Mouse (Mus musculus) R1 (cell line): ENCODE data around the gene Serpine1.
"Not testable (repeated sequence)": the region's sequence is repeated elsewhere in the genome, so short reads cannot be mapped to it uniquely, and the experiment has no call there.

Source experiments
- DNase-seq: peaks from one replicate; pipeline ENCODE4 v3.0.0-alpha.2; 2018; ENCODE audit warnings: low read depth, low spot score

Gene Serpine1

DNA sequence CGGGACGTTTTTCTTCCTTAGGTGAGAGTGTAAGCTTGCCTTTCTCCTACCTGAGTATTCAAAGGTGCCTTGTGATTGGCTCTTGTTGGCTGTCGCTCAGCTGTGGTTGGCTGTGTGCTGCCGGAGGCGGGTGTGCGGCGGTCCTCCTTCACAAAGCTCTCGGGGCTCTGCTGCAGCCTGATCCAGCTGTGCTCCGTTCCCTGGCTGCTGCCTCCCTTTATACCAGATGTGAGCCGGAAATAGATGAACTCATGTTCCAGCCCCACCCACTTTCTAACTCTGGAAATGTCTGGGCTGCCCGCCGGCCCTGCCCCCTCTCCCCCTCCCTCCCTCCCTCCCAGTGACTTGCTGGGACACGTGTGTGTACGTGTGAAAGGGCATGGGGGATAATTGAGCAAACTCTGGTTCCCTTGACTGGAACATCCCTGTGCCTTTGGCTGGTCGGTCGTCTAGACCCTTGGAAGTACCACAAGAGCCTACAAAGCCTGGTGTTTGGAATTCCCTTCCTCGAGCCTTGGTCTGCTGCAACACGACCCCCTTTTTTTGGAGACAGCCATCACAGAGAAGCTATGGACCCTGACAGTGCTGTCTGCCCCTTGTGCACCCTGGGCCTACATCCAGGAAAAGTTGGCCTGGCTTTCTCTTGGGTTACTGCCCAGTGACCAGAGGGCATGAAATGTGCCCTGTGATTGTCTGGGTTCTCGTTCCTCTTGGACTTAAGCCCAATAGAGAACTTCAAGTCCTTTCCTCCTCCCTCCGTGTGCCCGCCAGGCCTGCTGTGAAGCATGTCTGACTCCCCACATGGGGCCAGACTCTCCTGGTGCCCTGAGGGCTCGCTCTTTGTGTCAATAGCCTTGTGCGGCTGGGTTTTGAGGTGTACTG, at the start of gene Serpine1:
Gene Serpine1 (minus strand): TSS at position 190 of the 882 bp plus-strand sequence.
- DNase-seq: peak; percentile 94

DNA sequence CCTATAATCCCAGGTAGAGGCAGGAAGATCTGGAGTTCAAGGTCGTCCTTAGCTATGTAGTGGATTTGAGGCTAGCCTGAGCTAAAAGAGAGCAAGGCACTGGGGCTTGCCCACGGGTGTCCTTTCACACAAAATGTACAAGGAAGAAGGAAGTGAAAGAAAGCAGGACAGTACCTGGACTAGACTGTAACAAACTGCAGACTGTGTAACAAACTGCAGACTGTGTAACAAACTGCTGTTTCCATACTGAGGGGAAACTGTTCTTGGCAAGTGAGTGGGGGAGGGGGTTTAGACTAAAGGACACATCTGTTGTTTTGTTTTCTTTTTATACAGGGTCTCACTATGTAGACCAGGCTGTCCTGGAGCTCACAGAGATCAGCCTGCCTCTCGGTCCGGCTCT, 49.2 kb upstream of the Serpine1 start:
- no peak for DNase-seq

DNA sequence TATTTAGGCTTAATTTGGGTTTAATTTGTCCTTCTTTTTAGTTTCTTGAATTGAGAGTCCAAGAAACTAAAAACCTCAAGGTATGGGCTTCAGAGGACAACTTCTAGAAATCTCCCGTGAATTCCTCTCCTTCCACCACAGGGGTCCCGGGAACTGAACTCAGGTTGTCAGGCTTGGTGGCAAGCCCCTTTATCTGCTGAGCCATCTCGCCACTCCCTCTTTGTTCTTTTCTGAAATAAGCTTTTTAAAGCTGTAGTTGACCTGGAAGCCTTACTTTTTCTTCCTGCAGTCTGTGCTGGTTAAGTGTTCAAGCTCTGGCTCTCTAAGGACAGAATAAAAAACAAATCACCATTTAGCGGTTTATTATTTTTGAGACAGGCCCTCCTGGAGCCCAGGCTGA, 46.8 kb upstream of the Serpine1 start:
- DNase-seq: no peak

DNA sequence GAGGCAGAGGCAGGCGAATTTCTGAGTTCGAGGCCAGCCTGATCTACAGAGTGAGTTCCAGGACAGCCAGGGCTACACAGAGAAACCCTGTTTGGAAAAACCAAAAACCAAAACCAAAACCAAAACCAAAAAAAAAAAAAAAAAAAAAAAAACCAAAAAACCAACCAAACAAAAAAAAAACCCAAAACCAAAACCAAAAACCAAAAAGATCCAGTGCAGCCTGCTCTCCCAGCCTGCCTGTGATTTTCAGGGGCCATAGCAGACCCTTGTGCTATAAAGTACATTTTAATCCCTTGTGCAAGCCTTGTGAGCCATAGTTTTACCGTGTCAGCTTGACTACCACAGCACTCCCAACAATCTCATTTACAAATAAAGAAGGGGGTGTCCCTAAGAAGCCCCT, 45.9 kb upstream of the Serpine1 start:
- not testable (repeated sequence) for DNase-seq

DNA sequence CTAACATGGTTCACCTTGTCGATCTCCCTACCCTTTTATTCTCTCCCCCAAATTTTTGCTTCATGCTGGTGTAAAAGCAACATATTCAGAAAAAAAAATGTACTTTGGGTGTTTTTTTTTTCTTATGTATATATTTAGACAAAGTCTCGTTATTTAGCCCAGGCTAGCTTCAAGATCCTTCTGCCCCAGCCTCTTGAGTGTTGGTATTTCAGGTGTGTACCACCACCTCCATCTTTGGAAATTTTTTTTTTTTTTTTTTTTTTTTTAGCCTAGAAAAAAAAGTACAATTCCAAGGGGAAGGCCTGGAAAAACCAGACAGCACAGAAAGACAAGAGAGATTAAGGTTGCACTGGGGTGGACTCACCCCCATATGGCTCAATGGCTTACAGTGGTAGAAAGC, 44.9 kb upstream of the Serpine1 start:
- DNase-seq: no peak

DNA sequence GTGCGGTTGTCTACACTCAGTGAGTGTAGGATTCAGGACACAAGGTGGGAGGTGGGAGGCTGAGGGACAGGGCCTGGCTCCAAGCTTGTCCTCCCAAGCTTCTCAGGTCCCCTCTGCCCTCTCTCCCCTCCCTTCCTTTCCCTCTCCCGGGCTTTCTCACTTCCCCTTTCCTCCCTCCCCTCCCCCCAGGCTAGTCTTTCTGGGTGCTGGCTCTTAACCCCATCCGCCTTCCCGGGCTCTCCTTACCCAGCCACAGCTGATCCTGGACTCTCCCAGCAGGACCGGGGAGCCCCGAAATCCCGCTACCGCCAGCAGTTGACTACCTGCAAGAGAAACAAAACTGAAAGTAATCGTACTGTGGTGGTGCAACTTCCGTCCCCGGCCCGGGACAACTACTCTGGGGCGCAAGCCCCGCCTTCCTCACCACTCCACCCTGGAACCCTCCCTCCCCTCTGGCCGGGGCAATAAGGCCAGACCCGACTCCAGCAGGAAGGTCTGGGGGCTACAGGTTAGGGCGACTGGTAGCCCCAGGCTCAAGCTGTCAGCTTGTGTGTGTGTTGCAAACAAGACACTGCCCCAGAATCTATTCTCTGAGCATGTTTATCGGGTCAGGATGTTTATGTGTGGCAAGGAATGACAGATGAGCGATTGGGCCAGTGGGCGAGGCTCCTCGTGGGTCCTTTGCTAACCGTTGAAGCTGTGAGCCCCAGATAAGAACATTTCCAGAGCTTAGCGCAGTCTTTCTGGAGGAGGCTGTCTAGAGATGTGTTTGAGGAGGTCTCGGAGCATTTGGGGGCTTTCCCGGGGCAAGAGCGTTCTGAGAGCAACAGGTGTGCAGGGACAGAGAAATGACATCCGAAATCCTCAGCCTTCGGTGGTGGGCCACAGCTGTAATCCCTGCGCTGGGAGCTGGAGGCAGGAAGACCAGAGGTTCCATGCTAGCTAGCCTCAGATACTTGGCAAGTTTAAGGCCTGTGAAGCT, 44.1 kb upstream of the Serpine1 start, which contains the start of gene Trim56:
Gene Trim56 (minus strand): TSS at position 344 of the 982 bp plus-strand sequence.
- peak; percentile 75 for DNase-seq

DNA sequence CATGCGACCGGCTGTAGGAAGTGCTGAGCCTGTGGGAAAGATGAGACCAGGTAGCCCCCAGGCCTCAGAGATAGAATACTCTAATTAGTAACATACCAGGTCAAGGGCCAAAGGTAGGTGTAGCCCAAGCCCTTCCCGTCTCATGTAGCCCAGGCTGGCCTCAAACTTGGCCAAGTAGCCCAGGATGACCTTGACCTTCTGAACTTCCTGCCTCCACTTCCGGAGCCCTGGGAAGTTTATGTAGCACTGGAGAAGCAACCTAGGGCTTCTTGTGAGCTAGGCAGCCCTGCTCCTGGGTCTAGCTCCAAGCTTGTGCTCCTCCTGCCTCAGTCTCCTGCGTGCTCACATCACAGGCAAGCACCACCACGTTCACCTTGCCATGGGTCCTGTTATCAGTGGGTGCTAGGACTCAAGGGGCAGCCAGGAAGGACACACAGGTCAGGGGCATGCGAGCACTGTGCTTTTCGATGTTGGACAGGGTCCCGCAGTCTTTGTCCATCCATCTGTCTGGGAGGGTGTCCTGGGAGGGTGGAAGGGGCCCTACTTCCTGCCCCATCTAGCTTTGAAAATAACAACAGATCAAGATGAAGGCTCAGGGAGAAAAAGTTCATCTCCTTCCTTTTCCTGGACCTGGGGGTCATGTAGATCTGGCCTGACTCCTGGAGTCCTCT, 43.0 kb upstream of the Serpine1 start:
- peak; percentile 76 for DNase-seq

DNA sequence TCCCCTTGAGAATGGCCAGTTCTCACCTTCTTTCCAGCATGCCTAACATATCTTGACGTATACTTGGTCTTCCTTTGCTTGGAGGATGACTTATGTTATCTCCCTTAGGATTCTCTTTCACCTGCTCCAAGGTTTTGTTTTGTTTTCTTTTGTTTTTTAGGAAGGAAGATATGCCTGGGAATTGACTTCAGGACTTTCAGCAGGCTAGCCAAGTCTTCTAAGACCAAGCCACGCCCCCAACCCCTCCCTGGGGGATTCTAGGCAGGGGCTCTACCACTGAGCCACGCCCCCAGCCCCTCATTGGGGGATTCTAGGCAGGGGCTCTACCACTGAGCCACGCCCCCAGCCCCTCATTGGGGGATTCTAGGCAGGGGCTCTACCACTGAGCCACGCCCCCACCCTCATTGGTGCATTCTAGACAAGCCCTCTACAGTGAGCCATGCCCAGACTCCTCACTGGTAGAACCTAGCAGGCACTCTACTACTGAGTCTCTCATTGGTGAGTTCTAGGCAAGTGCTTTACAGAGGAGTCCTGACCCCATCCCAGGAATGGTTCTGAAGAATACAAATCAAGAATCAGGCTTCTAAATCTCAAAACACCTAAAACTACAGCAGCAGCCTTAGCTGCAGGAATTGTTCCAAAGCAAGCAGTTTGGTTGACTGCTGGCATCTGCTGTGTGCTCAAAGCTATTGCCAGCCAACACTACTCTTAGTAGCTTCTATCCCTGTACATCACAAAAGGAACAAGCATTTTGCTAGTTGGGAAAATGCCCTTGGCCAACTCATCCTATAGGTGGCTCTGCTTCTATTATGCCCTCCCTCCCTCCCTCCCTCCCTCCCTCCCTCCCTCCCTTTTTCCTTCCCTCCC, 39.7 kb upstream of the Serpine1 start:
- DNase-seq: peak; percentile 88

DNA sequence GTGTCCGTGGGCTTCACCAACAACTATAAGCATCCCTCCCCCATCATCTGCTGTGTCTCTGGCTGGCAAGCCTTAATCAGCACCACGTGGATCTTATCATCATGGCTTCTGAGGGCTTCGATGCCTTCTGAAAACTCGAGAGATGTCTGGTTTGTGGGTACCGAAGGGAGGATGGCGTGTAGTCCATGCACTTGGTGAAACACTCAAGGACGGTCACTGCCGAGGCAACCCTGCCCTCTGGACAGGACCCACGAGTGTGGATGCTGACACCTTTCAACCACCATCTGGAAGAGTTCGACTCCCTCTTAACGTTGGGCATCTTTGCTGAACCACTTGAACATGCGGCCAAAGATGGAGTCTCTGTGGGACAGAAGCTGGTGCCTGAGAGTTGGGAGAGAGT, 38.8 kb upstream of the Serpine1 start:
- no peak for DNase-seq

DNA sequence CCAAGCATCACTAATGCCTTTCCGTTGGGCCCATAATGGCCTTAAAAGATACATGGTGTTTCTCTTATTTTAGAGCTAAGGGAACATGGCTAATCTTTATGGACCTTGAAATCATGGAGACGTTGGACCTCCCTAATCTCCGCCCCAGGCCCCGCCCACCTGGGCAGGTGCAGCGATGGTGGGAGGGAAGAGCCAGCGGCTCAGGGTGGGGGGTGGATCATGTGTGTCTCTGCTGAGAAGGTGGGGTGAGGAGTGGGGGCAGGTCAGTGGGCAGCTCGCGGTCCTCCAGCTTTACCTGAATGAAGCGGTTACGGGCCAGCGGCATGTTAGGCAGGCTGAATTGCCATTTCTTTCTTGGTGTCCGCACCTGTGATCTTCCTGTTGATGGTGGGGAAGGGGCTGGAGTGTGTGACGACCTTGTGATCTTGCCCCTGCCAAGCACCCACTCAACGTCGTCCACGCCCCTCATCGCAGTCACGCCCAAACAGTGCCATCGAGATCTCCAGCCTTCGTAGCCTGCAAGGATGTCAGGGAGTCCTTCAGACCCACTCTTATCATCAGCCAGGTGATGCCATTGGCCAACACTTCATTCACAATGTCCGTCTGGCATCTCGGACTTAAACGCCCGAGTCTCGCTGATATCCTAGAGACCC, 38.0 kb upstream of the Serpine1 start:
- no peak for DNase-seq

DNA sequence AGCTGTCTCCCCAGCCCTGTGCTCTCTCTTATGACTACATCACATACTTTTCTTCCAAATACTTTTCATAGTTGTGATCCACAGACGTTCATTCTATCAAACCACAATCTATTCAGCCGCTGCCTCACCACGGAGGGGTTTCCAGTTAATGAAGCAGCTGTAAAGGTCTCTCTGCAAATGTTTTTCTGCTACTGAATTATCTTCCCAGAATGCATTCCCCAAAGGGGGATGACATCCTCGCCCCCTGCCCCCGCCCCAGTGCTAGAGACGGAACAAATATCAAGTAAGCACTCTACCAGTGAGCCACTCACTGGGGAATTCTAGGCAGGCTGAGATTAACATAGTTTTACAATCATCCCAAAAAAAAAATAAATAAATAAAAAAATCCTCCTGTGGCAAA, 36.0 kb upstream of the Serpine1 start:
- DNase-seq: no peak

DNA sequence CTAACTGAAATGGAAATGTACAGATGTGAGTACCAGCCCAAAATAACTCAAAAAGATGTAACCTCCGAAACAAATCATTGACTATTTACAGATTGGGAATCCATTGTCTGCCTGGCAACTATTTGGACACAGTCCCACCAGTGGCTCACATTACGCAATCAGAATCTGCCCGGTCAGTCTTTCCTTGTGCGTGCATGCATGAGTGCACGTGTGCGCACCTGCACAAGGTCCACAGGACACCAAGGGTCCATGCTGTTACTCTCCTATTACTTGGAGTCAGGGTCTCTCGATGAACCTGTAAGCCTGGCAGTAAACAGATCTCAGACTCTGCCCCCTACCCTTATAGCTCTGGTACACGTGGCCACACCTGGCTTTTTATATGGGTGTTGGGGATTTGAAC, 35.6 kb upstream of the Serpine1 start:
- DNase-seq: no peak

DNA sequence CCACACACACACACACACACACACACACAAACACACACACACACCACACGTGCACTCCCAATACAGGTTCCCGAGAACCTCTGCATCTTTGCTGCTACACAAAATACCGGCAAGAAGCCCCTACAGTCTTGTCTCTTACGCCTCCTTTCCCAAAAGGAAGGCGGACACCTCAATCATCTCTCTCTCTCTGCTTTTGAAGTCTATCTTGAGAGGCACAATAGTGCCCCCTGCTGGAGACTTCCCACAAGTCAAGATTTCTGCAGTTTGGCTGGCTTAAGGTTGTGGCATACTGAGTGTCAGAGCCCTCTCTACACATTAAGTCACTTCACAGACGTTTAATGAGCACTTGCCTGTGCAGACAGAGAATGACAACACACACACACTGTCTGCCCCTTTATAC, 35.0 kb upstream of the Serpine1 start:
- peak; percentile 89 for DNase-seq

DNA sequence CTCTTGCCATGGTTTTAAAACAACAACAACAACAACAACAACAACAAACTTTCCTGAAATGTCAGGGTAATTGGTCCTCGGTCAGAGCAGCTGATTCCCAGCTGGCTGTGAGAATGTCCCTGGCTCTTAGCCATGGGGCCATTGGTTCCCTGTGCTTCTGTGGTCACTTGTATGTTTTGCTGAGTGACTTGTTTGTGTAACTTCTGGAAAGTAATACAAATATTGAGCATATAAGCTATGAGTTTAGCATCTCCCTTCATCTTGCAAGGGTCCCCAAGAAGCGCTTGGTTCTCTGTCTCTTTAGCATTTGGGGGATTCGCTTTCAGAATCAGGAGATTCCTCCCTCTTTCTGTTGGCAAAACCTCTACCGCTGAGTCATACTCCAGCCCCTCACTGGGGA, 34.4 kb upstream of the Serpine1 start:
- no peak for DNase-seq

DNA sequence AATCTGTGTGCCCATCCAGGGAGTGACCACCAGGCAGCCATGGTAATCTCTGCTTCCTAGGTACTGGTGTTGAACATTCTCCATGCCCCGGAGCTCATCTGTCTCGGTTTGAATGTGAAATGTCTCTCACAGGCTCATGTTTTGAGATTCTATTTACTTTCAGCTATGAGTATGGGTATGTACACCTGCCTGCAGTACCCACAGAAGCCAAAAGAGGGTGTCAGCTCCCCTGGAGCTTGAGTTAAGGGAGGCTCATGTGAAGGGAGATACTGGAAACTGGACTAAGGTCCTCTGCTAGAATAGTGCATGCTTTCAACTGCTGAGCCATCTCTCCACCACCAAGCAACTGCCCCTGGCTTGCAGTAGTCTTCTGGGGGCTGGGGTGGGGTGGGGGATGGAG, 31.9 kb upstream of the Serpine1 start:
- DNase-seq: peak; percentile 73

DNA sequence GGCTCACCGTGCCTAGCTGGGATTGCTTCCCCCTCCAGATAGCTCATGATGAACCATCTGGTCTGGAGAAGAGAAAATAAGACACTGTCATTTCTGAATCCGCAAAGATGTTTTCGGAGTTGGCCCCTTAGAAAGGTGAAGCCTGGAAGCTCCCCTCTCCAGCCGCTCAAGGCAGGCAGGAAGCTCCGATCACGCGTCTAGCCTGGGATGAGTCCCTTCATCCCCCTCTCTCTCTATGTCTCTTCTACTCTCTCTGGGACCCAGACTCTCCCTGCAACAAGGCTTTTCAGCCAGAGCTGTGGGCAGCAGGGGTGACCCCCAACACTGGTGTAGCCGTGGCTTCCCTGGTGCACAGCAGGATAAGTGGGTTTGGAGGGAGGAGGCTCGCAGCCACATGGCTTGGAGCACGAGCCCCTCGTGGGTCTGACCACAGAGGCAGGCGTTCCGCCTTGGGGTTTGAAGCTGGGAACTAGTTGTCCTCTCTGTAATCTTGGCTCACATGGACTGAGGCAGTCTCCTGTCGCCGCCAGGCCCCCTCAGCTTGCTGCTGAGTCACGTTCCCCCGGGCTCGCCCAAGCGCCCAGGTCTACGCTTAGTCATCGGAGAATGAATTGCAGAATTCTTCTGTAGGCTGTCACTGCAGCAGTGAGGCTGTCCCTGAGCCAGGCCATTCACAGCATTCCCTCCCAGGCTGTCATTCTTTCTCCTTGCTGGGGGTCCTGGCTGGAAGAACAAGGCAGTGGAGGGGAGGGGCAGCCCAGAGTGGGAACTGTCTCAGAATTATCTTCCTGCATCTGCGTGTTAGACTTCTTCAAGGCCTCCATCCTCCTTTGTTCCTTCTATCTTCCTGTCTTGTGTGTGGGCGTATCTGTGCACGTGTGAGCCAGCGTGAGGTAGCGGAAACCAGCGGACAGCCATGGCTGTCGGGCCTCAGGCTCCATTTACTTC, 30.8 kb upstream of the Serpine1 start:
- DNase-seq: peak; percentile 60

DNA sequence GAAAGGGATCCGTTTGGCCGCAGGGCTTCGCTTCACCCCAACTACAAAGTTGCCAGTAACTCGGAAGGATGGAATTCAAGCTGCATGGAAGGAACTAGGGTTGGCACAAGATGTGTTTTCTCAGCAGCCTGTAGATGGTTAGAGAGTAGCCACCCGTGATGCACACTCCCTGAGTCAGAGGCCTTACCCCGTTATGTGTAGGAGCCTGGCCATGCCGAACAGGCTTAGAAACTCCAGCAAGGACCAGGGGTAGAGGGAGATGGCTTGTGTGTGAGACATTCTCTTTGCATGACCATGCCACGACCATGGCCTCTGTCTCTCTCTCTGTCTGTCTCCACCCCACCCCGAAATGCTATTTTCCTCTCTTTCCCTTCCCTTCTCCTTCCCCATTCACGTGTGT, 30.0 kb upstream of the Serpine1 start:
- DNase-seq: no peak

DNA sequence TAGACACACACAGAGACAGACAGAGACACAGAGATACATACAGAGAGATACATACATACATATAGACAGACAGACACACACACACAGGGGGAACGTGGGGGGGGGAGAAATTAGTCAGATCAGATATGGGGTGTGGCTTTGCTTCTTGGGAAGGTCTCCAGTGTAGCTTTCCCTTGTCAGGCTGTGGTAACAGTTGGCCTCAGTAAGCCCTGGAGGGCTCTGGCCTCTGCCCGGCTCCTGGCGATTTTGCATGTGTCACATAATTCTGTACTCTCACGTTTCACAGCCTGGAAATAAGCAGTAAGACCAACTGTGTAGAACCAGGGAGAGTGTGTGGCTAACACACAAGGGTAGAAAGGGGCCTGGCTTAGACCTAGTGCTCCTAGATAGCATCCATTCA, 28.6 kb upstream of the Serpine1 start:
- DNase-seq: no peak

DNA sequence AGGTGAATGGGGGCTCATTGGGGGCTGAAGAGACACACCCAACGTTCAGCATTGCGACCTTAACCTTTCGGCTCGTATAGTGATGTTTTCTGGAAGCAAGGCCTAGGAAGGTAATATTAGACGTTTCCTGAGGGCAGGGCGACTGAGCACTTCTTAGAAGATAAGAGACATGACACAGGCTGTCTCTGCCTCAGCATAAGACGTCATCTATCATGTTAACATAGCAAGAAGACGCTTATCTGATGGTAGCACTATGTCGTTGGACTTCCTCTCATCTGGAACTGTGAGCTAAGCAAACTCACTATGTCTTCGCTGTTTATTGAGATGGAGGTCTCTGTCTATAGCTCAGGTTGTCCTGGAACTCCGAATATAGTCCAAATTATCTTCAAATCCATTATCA, 26.4 kb upstream of the Serpine1 start:
- DNase-seq: no peak
